11 mouse cellular contexts compared by ENCODE assay signal in genomic region chr12:82394118-82394861, GRCm38 (mm10).
DNase-seq lines count a peak whose midpoint lies in the region; ATAC-seq lines count a peak whose summit lies in the region.
"Had no signal": no experiment of that assay in that cellular context is flagged by ENCODE, and none has a peak within 500 bp of the region (broad histone marks: within the 10 kb centered on the region; RNA-seq: fewer than 3 reads in every experiment).

No protein-coding gene starts in this region.

- DNase-seq in kidney, postnatal 10 days: peak; percentile 46
- DNase-seq in kidney, adult 9 months: no peak
- DNase-seq in 416B (ENCODE audit: low read depth): peak; percentile 65
- peak; percentile 27 for DNase-seq in CD4-positive helper T cell, adult 2 months (ENCODE audit: low read depth, low spot score)
- DNase-seq in gastrocnemius, postnatal 14 days: no peak
- DNase-seq in layer of hippocampus, adult 9-11 months: no peak
- DNase-seq: embryo, embryonic 11 days; right cerebral cortex, postnatal 4 days had no signal

- H3K27ac ChIP-seq in intestine, embryonic 15.5 days: peak overlapping the region; percentile 42; the same call in 1 of the 2 replicates
- H3K27ac ChIP-seq: hindbrain, embryonic 15.5 days; liver, embryonic 14.5 days had no signal

- no peak for ATAC-seq in intestine, embryonic 15.5 days

- peaks cover 17% of the 10 kb centered on the region; the same call in 1 of the 2 replicates for H3K4me1 ChIP-seq in intestine, embryonic 15.5 days (replicated peaks)

- H3K9me3 ChIP-seq in intestine, embryonic 15.5 days: no peaks in the 10 kb centered on the region
- H3K9me3 ChIP-seq: hindbrain, embryonic 15.5 days had no signal

- WGBS in intestine, embryonic 15.5 days: 35% methylated on average over 8 of the region's 8 CpGs

- intact Hi-C loops in gastrocnemius, postnatal 14 days (cut with DNase I; ENCODE audit: low total_unique reads): no loop called here

- no peak overlapping the region for H3K4me2 ChIP-seq in intestine, embryonic 15.5 days (replicated peaks)
- H3K4me2 ChIP-seq: hindbrain, embryonic 15.5 days had no signal

- 0 out of 2 replicates have a peak, but pooled peaks cover 2% of the 10 kb centered on the region for H3K36me3 ChIP-seq in intestine, embryonic 15.5 days
- H3K36me3 ChIP-seq: hindbrain, embryonic 15.5 days had no signal

- H3K9ac ChIP-seq in intestine, embryonic 15.5 days: no peak overlapping the region
- H3K9ac ChIP-seq: hindbrain, embryonic 15.5 days; liver, embryonic 14.5 days had no signal

- H3K27me3 ChIP-seq in intestine, embryonic 15.5 days (replicated peaks): no peaks in the 10 kb centered on the region
- H3K27me3 ChIP-seq: hindbrain, embryonic 15.5 days had no signal

- H3K4me3 ChIP-seq in intestine, embryonic 15.5 days (replicated peaks): no peak overlapping the region
- H3K4me3 ChIP-seq: hindbrain, embryonic 15.5 days had no signal

Comparison
In these comparisons a context has a peak if more than half of its experiments do, and no peak if none do; other contexts are left out.
1. DNase-seq: peak in kidney, postnatal 10 days (single experiment), 416B (single experiment) and CD4-positive helper T cell, adult 2 months (single experiment); none in kidney, adult 9 months (single experiment), gastrocnemius, postnatal 14 days (single experiment) and layer of hippocampus, adult 9-11 months (single experiment).